Comparison of ENCODE assay signal across 8 mouse cellular contexts in genomic region chr2:161108933-161109371, GRCm38 (mm10). TPM values are rescaled to one million over a fixed set of nuclear protein-coding genes. Genes with fewer than 3 reads are reported as not detected.
DNase-seq lines count a peak whose midpoint lies in the region; ATAC-seq and TF ChIP-seq lines count a peak whose summit lies in the region.

Chd6 (minus strand) TSS chr2:161109075.

- H3K27me3 ChIP-seq in E14TG2a.4 (ENCODE audit: insufficient read depth, low read length): no peaks in the 10 kb centered on the region
- H3K27me3 ChIP-seq in forebrain, embryonic 12.5 days: 0 out of 2 replicates have a peak, but pooled peaks cover 4% of the 10 kb centered on the region
- H3K27me3 ChIP-seq in heart, postnatal 0 days (ENCODE audit: control insufficient read depth, insufficient read depth, low read length): no peaks in the 10 kb centered on the region
- no peaks in the 10 kb centered on the region for H3K27me3 ChIP-seq in liver, embryonic 16.5 days (ENCODE audit: control insufficient read depth, insufficient read depth, low read depth, low read length)
- H3K27me3 ChIP-seq in neural tube, embryonic 13.5 days: no peaks in the 10 kb centered on the region
- no peaks in the 10 kb centered on the region for H3K27me3 ChIP-seq in testis, adult 2 months (ENCODE audit: control insufficient read depth, insufficient read depth, low read length)

- TF ChIP-seq CTCF in E14TG2a.4 (conservative IDR thresholded peaks at IDR 0.05; ENCODE audit: low read length): no peak
- no peak for TF ChIP-seq CTCF in heart, postnatal 0 days (IDR thresholded peaks at IDR 0.05; ENCODE audit: low read depth)
- TF ChIP-seq CTCF in testis, adult 2 months (IDR thresholded peaks at IDR 0.05; ENCODE audit: control insufficient read depth, insufficient read depth, insufficient replicate concordance, low read depth, low read length): no peak

- H3K4me1 ChIP-seq in E14TG2a.4 (replicated peaks; ENCODE audit: low read depth, low read length): peaks cover 42% of the 10 kb centered on the region
- peaks cover 27% of the 10 kb centered on the region for H3K4me1 ChIP-seq in forebrain, embryonic 12.5 days
- peaks cover 16% of the 10 kb centered on the region for H3K4me1 ChIP-seq in heart, postnatal 0 days (ENCODE audit: control insufficient read depth, insufficient read depth)
- H3K4me1 ChIP-seq in liver, embryonic 16.5 days (ENCODE audit: control insufficient read depth, low read depth, low read length): peaks cover 9% of the 10 kb centered on the region
- peaks cover 36% of the 10 kb centered on the region for H3K4me1 ChIP-seq in neural tube, embryonic 13.5 days (replicated peaks)
- H3K4me1 ChIP-seq in testis, adult 2 months (ENCODE audit: control insufficient read depth, insufficient read depth, low read length): no peaks in the 10 kb centered on the region

- DNase-seq in c-Kit-positive CD71-positive TER-119-positive erythroid progenitor cells, embryonic 14.5 days (ENCODE audit: low spot score): peak; percentile 97
- DNase-seq in heart, postnatal 0 days (ENCODE audit: low spot score): peak; percentile 97
- DNase-seq in kidney, postnatal 4 days: peak; percentile 99

- 1% methylated on average over 27 of the region's 27 CpGs for WGBS in forebrain, embryonic 12.5 days
- WGBS in heart, postnatal 0 days: 0% methylated on average over 21 of the region's 27 CpGs
- 1% methylated on average over 24 of the region's 27 CpGs for WGBS in liver, embryonic 16.5 days (ENCODE audit: insufficient replicate concordance)
- WGBS in neural tube, embryonic 13.5 days: under 1% methylated on average over 27 of the region's 27 CpGs

- TF ChIP-seq POLR2A in testis, adult 2 months (IDR thresholded peaks at IDR 0.05; ENCODE audit: control insufficient read depth, low read depth, low read length): peak; percentile 32; the same call in 1 of the 2 replicates

- peak; percentile 99 for ATAC-seq in forebrain, embryonic 12.5 days (ENCODE audit: low FRiP score)
- peak; percentile 98 for ATAC-seq in heart, postnatal 0 days (ENCODE audit: insufficient read depth, low read depth)
- peak; percentile 98 for ATAC-seq in liver, embryonic 16.5 days (ENCODE audit: low read depth)
- peak; percentile 99 for ATAC-seq in neural tube, embryonic 13.5 days (ENCODE audit: low read depth)

- peak; percentile 75; the same call in 1 of the 2 replicates for TF ChIP-seq EP300 in heart, postnatal 0 days (IDR thresholded peaks at IDR 0.05; ENCODE audit: low read depth)

- no peaks in the 10 kb centered on the region for H3K36me3 ChIP-seq in E14TG2a.4 (ENCODE audit: insufficient read depth, low read length)
- no peaks in the 10 kb centered on the region for H3K36me3 ChIP-seq in forebrain, embryonic 12.5 days (replicated peaks)
- H3K36me3 ChIP-seq in heart, postnatal 0 days (replicated peaks; ENCODE audit: control insufficient read depth, insufficient read depth, low read length): no peaks in the 10 kb centered on the region
- H3K36me3 ChIP-seq in liver, embryonic 16.5 days (ENCODE audit: control insufficient read depth, insufficient read depth): no peaks in the 10 kb centered on the region
- H3K36me3 ChIP-seq in neural tube, embryonic 13.5 days: no peaks in the 10 kb centered on the region
- no peaks in the 10 kb centered on the region for H3K36me3 ChIP-seq in testis, adult 2 months (ENCODE audit: control insufficient read depth, insufficient read depth, low read length)

- peak within 1 kb of the TSS; percentile 93 for H3K9ac ChIP-seq in forebrain, embryonic 12.5 days
- H3K9ac ChIP-seq in heart, postnatal 0 days (replicated peaks; ENCODE audit: low read depth, low read length): peak within 1 kb of the TSS; percentile 98
- H3K9ac ChIP-seq in liver, embryonic 16.5 days (ENCODE audit: low read depth, low read length): peak within 1 kb of the TSS; percentile 87
- H3K9ac ChIP-seq in neural tube, embryonic 13.5 days: peak within 1 kb of the TSS; percentile 93

- peak within 1 kb of the TSS; percentile 93 for H3K4me3 ChIP-seq in E14TG2a.4 (replicated peaks; ENCODE audit: low read length)
- peak within 1 kb of the TSS; percentile 95 for H3K4me3 ChIP-seq in forebrain, embryonic 12.5 days (replicated peaks)
- peak within 1 kb of the TSS; percentile 82 for H3K4me3 ChIP-seq in heart, postnatal 0 days (ENCODE audit: low read depth, low read length)
- peak within 1 kb of the TSS; percentile 92 for H3K4me3 ChIP-seq in liver, embryonic 16.5 days (ENCODE audit: low read depth, low read length)
- H3K4me3 ChIP-seq in neural tube, embryonic 13.5 days: peak within 1 kb of the TSS; percentile 95
- peak within 1 kb of the TSS; percentile 85 for H3K4me3 ChIP-seq in testis, adult 2 months (ENCODE audit: control insufficient read depth, low read depth, low read length)

- H3K9me3 ChIP-seq in E14TG2a.4 (ENCODE audit: low read length): no peaks in the 10 kb centered on the region
- no peaks in the 10 kb centered on the region for H3K9me3 ChIP-seq in forebrain, embryonic 12.5 days
- H3K9me3 ChIP-seq in heart, postnatal 0 days (replicated peaks; ENCODE audit: control insufficient read depth, low read length): no peaks in the 10 kb centered on the region
- no peaks in the 10 kb centered on the region for H3K9me3 ChIP-seq in liver, embryonic 16.5 days (replicated peaks; ENCODE audit: control insufficient read depth, low read length)
- no peaks in the 10 kb centered on the region for H3K9me3 ChIP-seq in neural tube, embryonic 13.5 days

- H3K4me2 ChIP-seq in forebrain, embryonic 12.5 days: peak within 1 kb of the TSS; percentile 76
- H3K4me2 ChIP-seq in heart, postnatal 0 days (ENCODE audit: low read depth, low read length): peak within 1 kb of the TSS; percentile 83
- H3K4me2 ChIP-seq in liver, embryonic 16.5 days (ENCODE audit: low read depth, low read length): peak within 1 kb of the TSS; percentile 90
- H3K4me2 ChIP-seq in neural tube, embryonic 13.5 days: peak within 1 kb of the TSS; percentile 73

- peak within 1 kb of the TSS; percentile 98 for H3K27ac ChIP-seq in forebrain, embryonic 12.5 days
- peak within 1 kb of the TSS; percentile 96 for H3K27ac ChIP-seq in heart, postnatal 0 days (ENCODE audit: low read depth)
- peak within 1 kb of the TSS; percentile 86 for H3K27ac ChIP-seq in liver, embryonic 16.5 days (ENCODE audit: low read length)
- peak within 1 kb of the TSS; percentile 98 for H3K27ac ChIP-seq in neural tube, embryonic 13.5 days (replicated peaks)
- peak within 1 kb of the TSS; percentile 87 for H3K27ac ChIP-seq in testis, adult 2 months (ENCODE audit: control insufficient read depth, insufficient read depth, low read depth, low read length)

RNA-seq across cellular contexts. Expression of gene Chd6, which starts in this region (rescaled TPM):
- 45.8 and 50.3 TPM in 2 replicates for polyA plus RNA-seq in forebrain, embryonic 12.5 days (2016; fragmentation: Nextera tagmentation; extraction: Ambion mirVana)
- 37.7 and 68.9 TPM in 2 replicates for total RNA-seq in heart, postnatal 0 days (2014; rRNA removed; ENCODE audit: low replicate concordance)
- 13.8 and 14.5 TPM in 2 replicates for polyA plus RNA-seq in heart, postnatal 0 days (2015; fragmentation: Nextera tagmentation; extraction: Ambion mirVana)
- 3.6 and 4.7 TPM in 2 replicates for polyA plus RNA-seq in liver, embryonic 16.5 days (2015; fragmentation: Nextera tagmentation; extraction: Ambion mirVana)
- polyA plus RNA-seq in neural tube, embryonic 13.5 days (2015; fragmentation: Nextera tagmentation; extraction: Ambion mirVana): 37.4 and 37.6 TPM in 2 replicates
- polyA plus RNA-seq in testis, adult 2 months (2012; rRNA removed): 3.3 TPM in 2 replicates

Comparison
In these comparisons a context has a peak if more than half of its experiments do, and no peak if none do; other contexts are left out.
1. Peak in every context shown above with its lines: DNase-seq, ATAC-seq, H3K4me3 ChIP-seq and H3K27ac ChIP-seq.